Mouse (Mus musculus) right cerebral cortex, postnatal 25 days (tissue): ENCODE results near the gene Pkdcc.

ENCODE experiments used
- DNase-seq: peaks from one replicate; pipeline ENCODE4 v3.0.0; 2022

Pkdcc gene

DNA sequence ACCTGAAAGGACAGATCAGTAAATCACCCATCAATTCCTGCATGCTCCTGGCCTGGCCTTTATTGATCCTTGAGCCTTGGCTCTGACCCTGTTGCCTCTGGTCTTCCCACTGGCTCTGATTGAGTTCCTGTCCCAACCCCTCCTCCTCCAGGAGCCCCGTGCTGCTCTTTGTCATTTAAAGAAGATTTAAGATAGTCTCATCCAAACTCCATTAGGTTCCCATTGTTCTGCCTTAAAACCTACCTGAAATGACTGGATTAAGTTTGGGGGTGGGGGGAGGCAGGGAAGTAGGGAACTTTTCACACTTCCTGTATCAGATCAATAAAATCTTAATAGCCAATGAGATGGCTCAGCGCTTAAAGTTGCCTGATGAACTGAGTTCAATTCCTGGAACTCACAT lies 33.4 kb downstream of the Pkdcc start:
- no peak for DNase-seq

DNA sequence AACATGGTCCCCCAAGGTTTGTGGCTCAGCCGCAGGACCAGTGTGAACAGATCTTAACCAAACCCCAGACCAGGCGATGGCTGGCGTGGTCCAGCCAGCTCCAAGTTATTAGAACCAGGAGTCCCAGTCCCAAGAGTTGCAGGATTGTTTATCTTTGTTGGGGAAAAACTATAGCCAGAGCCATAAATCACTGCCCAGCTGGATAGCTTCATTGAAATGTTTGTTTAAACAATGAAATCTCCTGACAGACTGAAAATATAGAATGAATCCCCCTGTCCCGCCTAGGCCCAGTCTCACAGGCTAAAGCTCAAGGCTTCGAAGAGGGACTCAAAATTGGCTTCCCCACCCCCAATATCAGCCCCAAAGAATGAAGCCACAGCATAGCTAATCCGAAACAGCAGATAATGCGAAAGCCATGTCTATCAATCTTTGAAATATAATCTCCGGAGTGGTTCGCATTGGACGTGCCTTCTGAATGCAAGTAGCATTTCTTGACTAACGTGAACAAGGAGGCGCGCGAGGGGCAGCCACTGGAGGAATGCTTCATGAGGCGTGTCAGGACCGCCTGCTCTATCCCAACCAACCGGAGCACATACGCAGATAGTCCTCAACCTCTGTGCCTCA lies 35.9 kb downstream of the Pkdcc start:
- DNase-seq = no peak

DNA sequence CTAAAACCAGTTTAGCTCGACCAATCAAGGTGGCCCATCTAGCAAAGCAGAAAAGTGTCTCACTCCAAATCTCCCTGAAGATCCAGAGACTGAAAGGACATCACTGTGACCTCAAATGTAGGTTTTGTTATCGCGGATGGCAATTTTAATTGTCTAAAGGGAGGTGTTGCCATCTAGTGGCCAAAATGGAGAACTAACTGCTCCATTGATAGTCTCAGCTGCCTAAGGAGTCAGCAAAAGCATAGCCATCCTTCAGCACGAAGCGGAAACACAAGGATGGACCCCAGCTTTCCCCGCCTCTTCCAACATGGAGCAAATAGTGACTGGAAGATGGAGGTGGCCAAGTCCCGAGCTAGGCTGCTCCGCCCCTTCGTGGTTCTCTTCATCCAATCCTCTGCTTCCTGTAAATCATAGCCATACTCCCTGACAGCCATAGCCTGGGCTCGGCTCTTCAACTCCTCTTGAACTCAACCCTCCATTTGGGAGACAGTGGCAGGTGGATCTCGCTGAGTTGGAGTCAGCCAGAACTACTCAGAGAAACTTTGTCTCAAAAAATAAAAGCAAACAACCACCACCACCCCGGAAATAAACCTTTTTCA lies 38.1 kb downstream of the Pkdcc start:
- no peak for DNase-seq

DNA sequence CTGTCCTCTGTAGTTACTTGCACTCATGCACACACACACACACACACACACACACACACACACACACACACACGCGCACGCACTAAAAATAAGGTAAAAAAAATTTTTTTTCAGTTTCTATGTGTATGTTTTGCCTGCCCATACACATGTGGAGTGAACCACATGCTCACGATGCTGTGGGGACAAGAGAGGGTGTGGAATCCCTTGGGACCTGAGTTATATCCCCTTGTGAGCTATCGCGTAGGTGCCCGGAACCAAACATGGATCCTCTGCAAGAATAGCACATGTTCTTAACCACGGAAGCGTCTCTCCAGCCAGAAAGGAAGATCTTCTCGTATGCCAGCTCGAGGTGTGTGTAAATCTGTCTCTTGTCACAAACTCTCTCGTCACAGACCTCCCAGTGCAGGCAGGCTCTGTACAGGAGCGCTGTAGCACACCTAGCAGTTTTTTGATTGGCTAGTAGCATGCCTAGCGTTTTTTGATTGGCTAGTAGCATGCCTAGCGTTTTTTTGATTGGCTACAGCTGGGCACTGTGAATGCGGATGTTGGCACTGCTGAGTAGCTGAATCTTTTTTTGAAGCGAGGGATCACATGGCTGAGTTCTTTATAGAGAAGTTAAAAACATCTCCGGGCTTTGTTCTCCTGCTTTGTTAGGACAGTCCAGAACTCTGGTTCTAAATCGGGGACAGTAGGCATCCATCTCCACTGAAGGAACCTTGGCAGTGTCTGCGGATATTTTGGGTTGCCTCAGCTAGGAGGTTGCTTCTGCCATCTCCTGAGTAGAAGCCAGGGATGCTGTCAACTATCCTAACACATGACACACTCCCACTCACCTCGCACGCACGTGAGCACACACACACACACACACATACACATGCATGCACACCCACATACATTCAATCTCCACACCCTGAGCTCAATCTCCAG lies 52.4 kb downstream of the Pkdcc start:
- peak; percentile 85 for DNase-seq

DNA sequence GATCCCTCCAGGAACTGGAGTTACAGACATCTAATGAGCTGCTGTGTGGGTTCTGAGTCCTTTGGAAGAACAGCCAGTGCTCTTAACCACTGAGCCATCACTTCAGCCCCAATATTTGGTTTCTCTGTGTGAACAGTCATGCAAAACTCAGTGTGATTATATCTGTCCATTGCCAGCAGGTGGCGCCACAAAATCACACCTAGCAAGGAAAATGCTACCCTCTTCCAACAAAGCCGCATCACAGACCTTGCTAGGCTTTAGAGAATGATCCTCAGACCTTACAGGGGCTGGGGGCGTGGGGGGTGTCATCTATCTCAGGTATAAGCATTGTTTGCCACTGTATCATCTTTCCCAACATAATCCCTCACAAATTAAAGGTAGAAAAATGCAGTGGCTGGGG lies 56.4 kb downstream of the Pkdcc start:
- peak; percentile 73 for DNase-seq

DNA sequence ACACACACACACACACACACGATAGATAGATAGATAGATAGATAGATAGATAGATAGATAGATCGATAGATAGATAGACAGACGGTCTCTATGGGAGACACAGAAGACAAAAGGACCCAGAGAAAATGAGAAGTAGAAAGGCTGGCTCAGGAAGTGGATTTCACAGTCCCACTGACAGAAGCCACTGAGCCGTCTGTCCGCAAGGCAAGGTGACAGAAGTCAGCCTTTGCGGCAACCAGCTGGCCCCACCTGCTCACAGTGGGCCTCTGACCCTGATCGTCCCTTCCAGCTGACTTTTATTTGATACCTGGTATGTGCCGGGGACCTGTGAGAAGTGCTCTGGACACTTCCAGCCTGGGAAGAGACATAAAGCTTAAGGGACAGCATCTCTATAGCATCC lies 57.5 kb downstream of the Pkdcc start:
- no peak for DNase-seq

DNA sequence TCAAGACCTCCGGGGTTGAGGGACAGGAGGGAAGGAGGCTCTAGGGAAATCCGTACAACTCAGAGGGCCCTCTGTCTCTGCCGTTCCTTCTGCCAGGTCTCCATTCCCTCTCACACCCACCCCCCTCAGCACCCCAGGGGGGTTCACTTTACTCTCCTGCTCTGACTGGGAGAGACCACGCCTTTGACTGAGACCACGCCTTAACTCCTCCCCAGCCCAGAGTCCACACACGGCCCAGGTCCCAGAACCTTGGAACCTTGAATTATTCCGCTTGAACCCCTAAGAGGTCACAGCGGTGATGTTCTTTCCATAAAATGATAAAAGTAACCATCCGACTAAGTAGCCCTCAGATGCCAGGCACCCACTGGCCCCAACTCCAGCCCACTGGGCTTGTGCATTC lies 58.5 kb downstream of the Pkdcc start:
- no peak for DNase-seq

DNA sequence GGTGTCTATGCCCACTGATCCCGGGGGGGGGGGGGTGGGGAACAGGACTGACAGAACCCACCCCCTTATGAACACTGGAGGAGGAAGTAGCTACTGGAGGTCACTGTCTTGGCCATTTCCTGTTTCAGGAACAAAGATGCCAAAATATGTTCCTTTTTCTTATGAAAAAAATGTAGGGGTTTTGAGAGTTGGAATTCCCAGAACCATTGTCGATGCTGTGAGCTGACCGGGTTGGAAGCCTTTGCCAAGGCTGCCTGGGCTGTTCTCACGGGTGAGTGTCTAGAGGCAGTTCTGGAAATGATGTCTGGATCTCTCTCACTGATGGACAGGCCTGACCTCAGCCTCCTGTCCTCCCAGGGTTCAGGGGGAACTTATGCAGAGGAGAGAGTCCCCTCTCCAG lies 59.0 kb downstream of the Pkdcc start:
- no peak for DNase-seq
